Mouse (Mus musculus): Measurements from ENCODE around the gene Sap18b. TPM values are rescaled to one million over a fixed set of nuclear protein-coding genes. Genes with fewer than 3 reads are reported as not detected.
"Not testable (repeated sequence)": the region's sequence is repeated elsewhere in the genome, so short reads cannot be mapped to it uniquely, and the experiment has no call there.

The Sap18b gene
- polyA plus RNA-seq, 1 experiment from 2014 or later = 348 TPM

DNA sequence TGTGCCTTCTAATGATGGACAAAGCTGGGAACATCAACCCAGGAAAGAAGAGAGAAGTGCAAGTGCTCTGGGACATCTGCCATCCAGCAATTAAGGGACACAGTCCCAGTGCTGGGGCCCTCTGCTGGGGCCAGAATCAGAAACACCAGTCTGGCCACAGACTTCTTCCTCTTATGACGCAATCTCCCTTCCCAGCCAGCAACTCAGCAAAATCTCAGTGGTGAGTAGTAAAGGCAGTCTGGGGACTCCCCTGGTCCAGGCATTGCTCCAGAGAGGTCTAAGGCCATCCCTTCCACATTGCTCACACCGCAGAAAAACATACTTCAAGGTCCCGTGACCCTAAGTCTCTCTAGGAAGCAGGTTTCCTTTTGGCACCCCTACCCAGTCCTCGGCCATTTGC lies 27.1 kb downstream of the Sap18b start:
- H3K9me3 ChIP-seq (replicated peaks) = no peaks in the 10 kb centered on the region
- no peaks in the 10 kb centered on the region for H3K27me3 ChIP-seq (replicated peaks)
- WGBS (ENCODE audit: insufficient replicate concordance) = 34% methylated on average over 4 of the region's 4 CpGs
- ATAC-seq = peak; percentile 40
- peak overlapping the region; percentile 77 for H3K4me2 ChIP-seq
- H3K9ac ChIP-seq = peak overlapping the region; percentile 66
- H3K4me3 ChIP-seq = peak overlapping the region; percentile 65
- peaks cover 29% of the 10 kb centered on the region for H3K4me1 ChIP-seq
- H3K36me3 ChIP-seq = 0 out of 2 replicates have a peak, but pooled peaks cover 4% of the 10 kb centered on the region
- H3K27ac ChIP-seq = 0 out of 2 replicates have a peak overlapping the region, but pooled peaks have one; percentile 33

DNA sequence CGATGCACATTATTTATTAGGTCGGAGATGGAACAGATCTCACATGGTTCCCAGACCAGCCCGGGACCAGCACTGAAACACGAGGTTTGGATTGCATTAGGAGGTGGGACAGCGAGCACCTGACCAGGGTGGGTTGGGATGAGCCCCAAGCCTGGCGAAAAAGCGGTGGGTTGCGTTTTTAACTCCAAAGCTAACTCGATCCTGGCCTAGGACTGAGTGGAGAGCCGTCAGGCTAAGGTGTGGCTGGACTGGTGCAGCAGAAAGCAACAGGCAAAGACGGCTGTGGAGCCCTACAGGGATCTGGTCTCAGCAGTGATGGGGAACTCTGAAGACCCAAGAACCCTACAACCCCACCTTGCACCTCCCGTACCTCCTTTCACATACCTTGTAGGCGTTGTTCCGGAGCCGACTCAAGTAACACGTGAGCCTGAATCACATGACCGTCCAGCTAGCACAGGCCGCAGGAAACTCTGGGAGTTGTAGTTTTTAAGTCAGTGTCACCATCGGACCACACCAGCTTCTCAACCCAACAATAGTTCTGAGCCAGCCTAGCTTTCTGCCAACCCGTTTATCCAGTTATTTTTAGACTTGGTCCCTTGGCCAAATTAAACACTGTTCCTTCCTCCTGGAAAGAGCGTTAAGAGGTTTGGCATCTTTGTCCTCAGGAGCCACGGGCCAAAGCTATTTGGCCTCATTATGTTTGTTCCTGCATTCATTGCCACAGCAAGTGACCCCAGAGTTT lies 28.1 kb downstream of the Sap18b start, which contains the start of gene Slc38a7:
Slc38a7 (minus strand) TSS at position 438 of the 742 bp plus-strand sequence.
- Histone ChIP-seq H3K27me3 (replicated peaks) (no peaks in the 10 kb centered on the region), H3K9me3 (replicated peaks) (no peaks in the 10 kb centered on the region), H3K4me3 (peak within 1 kb of the TSS; percentile 65), H3K4me1 (peaks cover 24% of the 10 kb centered on the region), H3K27ac (peak within 1 kb of the TSS; percentile 33; the same call in 1 of the 2 replicates), H3K36me3 (0 out of 2 replicates have a peak, but pooled peaks cover 3% of the 10 kb centered on the region), H3K9ac (peak within 1 kb of the TSS; percentile 66), H3K4me2 (peak within 1 kb of the TSS; percentile 77)
- ATAC-seq = peak; percentile 85
- 13% methylated on average over 22 of the region's 22 CpGs for WGBS (ENCODE audit: insufficient replicate concordance)

DNA sequence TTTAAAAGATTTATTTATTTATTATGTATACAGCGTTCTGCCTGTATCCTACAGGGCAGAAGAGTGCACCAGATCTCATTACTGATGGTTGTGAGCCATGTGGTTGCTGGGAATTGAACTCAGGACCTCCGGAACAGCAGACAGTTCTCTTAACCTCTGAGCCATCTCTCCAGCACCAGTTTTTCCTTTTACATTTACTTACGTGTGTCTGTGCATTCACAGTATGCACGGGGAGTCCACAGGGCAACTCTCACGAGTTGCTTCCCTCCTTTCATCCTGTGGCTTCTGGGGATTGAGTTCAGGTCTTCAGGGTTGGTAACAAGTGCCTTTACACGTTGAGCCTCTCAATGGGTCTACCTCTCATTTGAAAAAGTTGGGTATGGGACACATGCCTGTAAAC lies 29.0 kb downstream of the Sap18b start:
- Histone ChIP-seq H3K27me3 (replicated peaks) (no peaks in the 10 kb centered on the region), H3K4me2 (no peak overlapping the region), H3K9me3 (replicated peaks) (no peaks in the 10 kb centered on the region), H3K4me3 (no peak overlapping the region), H3K9ac (no peak overlapping the region), H3K4me1 (peaks cover 17% of the 10 kb centered on the region), H3K27ac (no peak overlapping the region), H3K36me3 (no peaks in the 10 kb centered on the region)
- WGBS (ENCODE audit: insufficient replicate concordance) = 60% methylated on average over 6 of the region's 6 CpGs
- no peak for ATAC-seq

DNA sequence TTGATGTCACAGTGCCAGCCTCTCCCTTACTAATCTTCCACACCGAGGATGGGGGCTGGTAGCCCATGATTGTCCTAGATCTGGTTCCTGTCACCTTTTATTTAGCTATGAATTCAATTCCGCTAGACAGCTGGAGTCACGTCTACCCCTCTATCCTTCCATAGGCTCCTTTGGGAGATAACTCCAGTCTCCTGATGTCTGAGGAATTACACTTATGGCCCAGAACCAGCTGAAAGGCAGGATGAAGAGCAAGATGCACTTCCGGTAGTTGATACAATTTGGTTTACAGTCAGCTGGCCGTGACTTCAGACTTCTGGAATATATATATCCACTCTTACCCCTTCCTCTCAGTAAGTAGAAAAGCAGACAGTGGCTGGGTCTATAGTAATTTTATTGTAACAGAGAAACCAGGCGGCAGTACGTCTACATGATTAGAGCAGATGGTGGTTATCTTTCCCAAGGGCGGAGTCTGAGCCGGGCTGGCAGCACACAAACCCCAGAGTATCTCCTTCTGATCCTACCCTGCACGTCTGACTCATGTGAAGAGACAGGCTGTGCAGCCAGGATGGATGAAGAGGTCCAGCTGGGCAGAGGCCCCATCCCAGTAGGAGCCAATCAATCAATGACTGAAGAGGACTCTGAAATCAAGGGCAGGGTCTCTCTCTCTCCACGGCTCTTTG lies 38.8 kb downstream of the Sap18b start:
- not testable (repeated sequence) for H3K27me3 ChIP-seq (replicated peaks); H3K4me3 ChIP-seq; H3K4me2 ChIP-seq; H3K9ac ChIP-seq; H3K4me1 ChIP-seq; H3K27ac ChIP-seq; H3K9me3 ChIP-seq (replicated peaks)
- ATAC-seq = peak; percentile 60
- 56% methylated on average over 10 of the region's 11 CpGs for WGBS (ENCODE audit: insufficient replicate concordance)
- H3K36me3 ChIP-seq = peaks cover 53% of the 10 kb centered on the region

DNA sequence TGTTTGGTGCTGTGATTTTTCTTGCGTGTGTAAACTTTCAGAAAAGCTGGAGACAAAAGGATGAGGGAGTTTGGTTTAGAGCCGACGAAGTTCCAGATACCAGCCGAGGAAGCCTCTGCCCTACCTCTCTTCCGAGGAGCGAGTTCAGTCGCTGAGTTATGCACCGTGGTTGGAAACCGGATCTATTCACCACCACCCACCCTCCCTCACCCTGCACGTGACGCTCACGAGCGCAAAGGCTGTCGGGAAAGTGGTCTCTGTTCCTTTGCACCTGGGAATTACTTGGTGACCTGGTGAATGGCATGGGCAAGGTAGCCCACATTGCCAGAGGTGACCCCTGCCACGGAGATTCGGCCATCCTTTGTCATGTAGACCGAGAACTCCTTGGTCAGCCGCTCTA lies 39.7 kb downstream of the Sap18b start:
- H3K36me3 ChIP-seq = peaks cover 63% of the 10 kb centered on the region
- not testable (repeated sequence) for H3K27me3 ChIP-seq (replicated peaks); H3K4me3 ChIP-seq; H3K4me2 ChIP-seq; H3K4me1 ChIP-seq; H3K9ac ChIP-seq; ATAC-seq; H3K27ac ChIP-seq; H3K9me3 ChIP-seq (replicated peaks)
- 89% methylated on average over 18 of the region's 18 CpGs for WGBS (ENCODE audit: insufficient replicate concordance)

DNA sequence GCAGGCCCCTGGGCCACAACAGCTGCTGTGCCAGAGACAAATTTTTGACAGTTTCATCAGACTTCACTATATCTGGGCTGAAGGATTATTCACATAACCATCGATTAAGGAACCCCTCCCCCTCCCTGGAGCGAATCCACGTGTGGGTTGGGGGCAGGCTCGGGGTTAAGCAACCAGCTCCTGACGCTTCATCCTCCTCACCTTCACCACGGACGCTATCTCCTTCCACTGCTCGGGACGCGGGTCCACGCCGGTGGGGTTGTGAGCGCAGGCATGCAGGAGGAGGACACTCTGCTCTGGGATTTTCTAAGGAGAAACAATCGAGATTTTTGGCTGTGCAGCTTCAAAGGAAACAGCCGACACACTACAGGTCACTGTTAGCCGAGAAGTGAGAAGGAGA lies 46.5 kb downstream of the Sap18b start:
- no peak overlapping the region for H3K9ac ChIP-seq
- H3K4me1 ChIP-seq = no peaks in the 10 kb centered on the region
- no peak overlapping the region for H3K27ac ChIP-seq
- H3K27me3 ChIP-seq (replicated peaks) = no peaks in the 10 kb centered on the region
- 88% methylated on average over 16 of the region's 16 CpGs for WGBS (ENCODE audit: insufficient replicate concordance)
- H3K9me3 ChIP-seq (replicated peaks) = no peaks in the 10 kb centered on the region; the same call in 1 of the 2 replicates
- no peak overlapping the region for H3K4me3 ChIP-seq
- H3K36me3 ChIP-seq = peaks cover 99% of the 10 kb centered on the region
- no peak overlapping the region for H3K4me2 ChIP-seq
- no peak for ATAC-seq

DNA sequence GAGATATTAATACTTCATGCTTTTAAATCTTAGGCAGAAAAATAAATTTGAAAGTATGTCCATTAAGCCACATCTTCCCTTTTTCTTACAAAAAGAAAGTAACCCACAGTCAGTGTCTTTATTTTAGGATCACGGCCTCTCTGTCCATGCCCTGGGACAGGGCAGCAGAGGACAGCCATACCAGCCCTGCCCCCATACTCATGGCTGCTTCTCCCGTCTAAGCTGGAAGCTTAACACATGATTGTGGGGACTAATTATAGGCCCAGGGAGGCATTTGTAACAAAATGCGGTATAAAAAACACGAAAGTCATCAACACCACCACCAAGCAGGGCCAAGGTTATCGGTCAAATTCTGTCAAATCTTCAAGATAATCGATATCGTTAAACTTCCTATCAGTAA lies 50.1 kb downstream of the Sap18b start:
- Histone ChIP-seq H3K27ac (no peak overlapping the region), H3K4me3 (no peak overlapping the region), H3K9ac (no peak overlapping the region), H3K4me1 (peaks cover 18% of the 10 kb centered on the region), H3K4me2 (no peak overlapping the region), H3K9me3 (replicated peaks) (no peaks in the 10 kb centered on the region; the same call in 1 of the 2 replicates), H3K36me3 (peaks cover 86% of the 10 kb centered on the region), H3K27me3 (replicated peaks) (no peaks in the 10 kb centered on the region)
- WGBS (ENCODE audit: insufficient replicate concordance) = 88% methylated on average over 7 of the region's 7 CpGs
- no peak for ATAC-seq

Other genes starting within 250 kb of the Sap18b start
- gene Prss54, start 249.0 kb upstream of the Sap18b start, polyA plus RNA-seq (2016; fragmentation: Nextera tagmentation; extraction: Ambion mirVana) = not detected in 2 replicates
- gene Gins3, start 191.9 kb upstream of the Sap18b start, polyA plus RNA-seq (2016; fragmentation: Nextera tagmentation; extraction: Ambion mirVana) = 13.8 and 14.1 TPM in 2 replicates
- gene Ndrg4, start 148.4 kb upstream of the Sap18b start, polyA plus RNA-seq (2016; fragmentation: Nextera tagmentation; extraction: Ambion mirVana) = 1.9 and 2.1 TPM in 2 replicates
- gene Setd6, start 109.5 kb upstream of the Sap18b start, polyA plus RNA-seq (2016; fragmentation: Nextera tagmentation; extraction: Ambion mirVana) = 29.8 and 32.7 TPM in 2 replicates
- 47.7 and 53.7 TPM in 2 replicates for gene Cnot1, start 17.9 kb upstream of the Sap18b start, polyA plus RNA-seq (2016; fragmentation: Nextera tagmentation; extraction: Ambion mirVana)
- 9.7 and 10.3 TPM in 2 replicates for gene Slc38a7, start 28.2 kb downstream of the Sap18b start, polyA plus RNA-seq (2016; fragmentation: Nextera tagmentation; extraction: Ambion mirVana)
- 203 and 223 TPM in 2 replicates for gene Got2, start 63.2 kb downstream of the Sap18b start, polyA plus RNA-seq (2016; fragmentation: Nextera tagmentation; extraction: Ambion mirVana)

All from liver, embryonic 12.5 days (tissue).